13 mouse cellular contexts compared by ENCODE assay signal in genomic region chr16:35869656-35870055, GRCm38 (mm10). TPM values are rescaled to one million over a fixed set of nuclear protein-coding genes. Genes with fewer than 3 reads are reported as not detected.
DNase-seq lines count a peak whose midpoint lies in the region; ATAC-seq and TF ChIP-seq lines count a peak whose summit lies in the region.
"Had no signal": no experiment of that assay in that cellular context is flagged by ENCODE, and none has a peak within 500 bp of the region (broad histone marks: within the 10 kb centered on the region; RNA-seq: fewer than 3 reads in every experiment).

No protein-coding gene starts in this region.

- 67% methylated on average over 6 of the region's 6 CpGs for WGBS in kidney, embryonic 16.5 days
- 47% methylated on average over 6 of the region's 6 CpGs for WGBS in liver, embryonic 14.5 days (ENCODE audit: insufficient replicate concordance)
- 78% methylated on average over 6 of the region's 6 CpGs for WGBS in forebrain, embryonic 14.5 days
- WGBS in midbrain, embryonic 10.5 days: 77% methylated on average over 6 of the region's 6 CpGs

- TF ChIP-seq CTCF in ES-Bruce4 (IDR thresholded peaks at IDR 0.05; ENCODE audit: low read depth, low read length): no peak
- no peak for TF ChIP-seq CTCF in liver, embryonic 14.5 days (IDR thresholded peaks at IDR 0.05; ENCODE audit: low read depth)

- peaks cover 15% of the 10 kb centered on the region; the same call in 1 of the 2 replicates for H3K27me3 ChIP-seq in kidney, embryonic 16.5 days (ENCODE audit: insufficient read depth, low read length)
- H3K27me3 ChIP-seq in ES-Bruce4 (ENCODE audit: control insufficient read depth, insufficient read depth, low read length, poor library complexity, severe bottlenecking): no peaks in the 10 kb centered on the region
- peaks cover 14% of the 10 kb centered on the region for H3K27me3 ChIP-seq in liver, embryonic 14.5 days (ENCODE audit: control insufficient read depth, insufficient read depth, low read length)
- peaks cover 18% of the 10 kb centered on the region for H3K27me3 ChIP-seq in forebrain, embryonic 14.5 days (replicated peaks; ENCODE audit: control insufficient read depth, insufficient read depth, low read length)
- H3K27me3 ChIP-seq in midbrain, embryonic 10.5 days (ENCODE audit: low read depth, poor library complexity, severe bottlenecking): peaks cover 46% of the 10 kb centered on the region

- no peak for ATAC-seq in kidney, embryonic 16.5 days (ENCODE audit: low FRiP score, low TSS enrichment)
- peak; percentile 6 for ATAC-seq in CD4-positive, CD25-positive, alpha-beta regulatory T cell, adult 4 months
- no peak for ATAC-seq in liver, embryonic 14.5 days (ENCODE audit: insufficient read depth)
- ATAC-seq in forebrain, embryonic 14.5 days: no peak

- H3K4me3 ChIP-seq in kidney, embryonic 16.5 days (ENCODE audit: low read length): peak overlapping the region; percentile 26; the same call in 1 of the 2 replicates
- no peak overlapping the region for H3K4me3 ChIP-seq in ES-Bruce4 (ENCODE audit: low read depth, low read length)
- no peak overlapping the region for H3K4me3 ChIP-seq in liver, embryonic 14.5 days (ENCODE audit: insufficient read depth in 1 of 2, low read depth in 2 of 2, low read length in 2 of 2)
- H3K4me3 ChIP-seq in forebrain, embryonic 14.5 days (ENCODE audit: low read depth, low read length): no peak overlapping the region
- no peak overlapping the region for H3K4me3 ChIP-seq in midbrain, embryonic 10.5 days

- TF ChIP-seq POLR2A in ES-Bruce4 (IDR thresholded peaks at IDR 0.05; ENCODE audit: insufficient read depth, low read length): no peak

- no peak for TF ChIP-seq EP300 in ES-Bruce4 (IDR thresholded peaks at IDR 0.05; ENCODE audit: insufficient read depth, low read depth, low read length)
- TF ChIP-seq EP300 in liver, embryonic 14.5 days (IDR thresholded peaks at IDR 0.05; ENCODE audit: low read depth): no peak

- H3K9me3 ChIP-seq in kidney, embryonic 16.5 days (ENCODE audit: low read length): no peaks in the 10 kb centered on the region
- no peaks in the 10 kb centered on the region for H3K9me3 ChIP-seq in ES-Bruce4 (replicated peaks; ENCODE audit: control insufficient read depth, insufficient read depth, low read length, poor library complexity, severe bottlenecking)
- no peaks in the 10 kb centered on the region for H3K9me3 ChIP-seq in liver, embryonic 14.5 days (ENCODE audit: control insufficient read depth, low read length)
- H3K9me3 ChIP-seq in forebrain, embryonic 14.5 days (replicated peaks; ENCODE audit: control insufficient read depth, low read length): no peaks in the 10 kb centered on the region
- no peaks in the 10 kb centered on the region; the same call in 1 of the 2 replicates for H3K9me3 ChIP-seq in midbrain, embryonic 10.5 days (replicated peaks)

- no peak overlapping the region for H3K9ac ChIP-seq in kidney, embryonic 16.5 days (replicated peaks; ENCODE audit: low read length)
- no peak overlapping the region for H3K9ac ChIP-seq in ES-Bruce4 (ENCODE audit: low read depth, poor library complexity, severe bottlenecking)
- no peak overlapping the region; the same call in 1 of the 2 replicates for H3K9ac ChIP-seq in liver, embryonic 14.5 days (replicated peaks)
- H3K9ac ChIP-seq in forebrain, embryonic 14.5 days (ENCODE audit: low read length): no peak overlapping the region

- peak overlapping the region; percentile 59; the same call in 1 of the 2 replicates for H3K27ac ChIP-seq in kidney, embryonic 16.5 days (ENCODE audit: low read length)
- H3K27ac ChIP-seq in ES-Bruce4 (ENCODE audit: insufficient read depth, low read length): peak overlapping the region; percentile 93
- no peak overlapping the region for H3K27ac ChIP-seq in liver, embryonic 14.5 days
- no peak overlapping the region for H3K27ac ChIP-seq in forebrain, embryonic 14.5 days (ENCODE audit: low read depth, low read length)
- no peak overlapping the region for H3K27ac ChIP-seq in midbrain, embryonic 10.5 days (replicated peaks)

- H3K36me3 ChIP-seq in kidney, embryonic 16.5 days (ENCODE audit: insufficient read depth, low read length): no peaks in the 10 kb centered on the region
- H3K36me3 ChIP-seq in ES-Bruce4 (ENCODE audit: control insufficient read depth, insufficient read depth, low read length, poor library complexity, severe bottlenecking): no peaks in the 10 kb centered on the region
- no peaks in the 10 kb centered on the region for H3K36me3 ChIP-seq in liver, embryonic 14.5 days (replicated peaks; ENCODE audit: control insufficient read depth, insufficient read depth, low read depth)
- H3K36me3 ChIP-seq in forebrain, embryonic 14.5 days (ENCODE audit: control insufficient read depth, insufficient read depth, low read length): no peaks in the 10 kb centered on the region
- no peaks in the 10 kb centered on the region for H3K36me3 ChIP-seq in midbrain, embryonic 10.5 days

- H3K4me1 ChIP-seq in kidney, embryonic 16.5 days (ENCODE audit: insufficient read depth, low read length): peaks cover 6% of the 10 kb centered on the region; the same call in 1 of the 2 replicates
- H3K4me1 ChIP-seq in ES-Bruce4 (ENCODE audit: control insufficient read depth, insufficient read depth, low read length): peaks cover 10% of the 10 kb centered on the region
- H3K4me1 ChIP-seq in liver, embryonic 14.5 days (replicated peaks; ENCODE audit: control insufficient read depth in 2 of 2, insufficient read depth in 2 of 2, low read length in 1 of 2): peaks cover 6 to 14% of the 10 kb centered on the region in 2 experiments
- no peaks in the 10 kb centered on the region; the same call in 1 of the 2 replicates for H3K4me1 ChIP-seq in forebrain, embryonic 14.5 days (ENCODE audit: control insufficient read depth, insufficient read depth, low read length)
- peaks cover 19% of the 10 kb centered on the region for H3K4me1 ChIP-seq in midbrain, embryonic 10.5 days

- DNase-seq in kidney, adult 18-20 months: no peak
- DNase-seq in liver, embryonic 14.5 days (ENCODE audit: low read depth in 3 of 3, low spot score in 3 of 3): no peak
- no peak for DNase-seq in forebrain, embryonic 14.5 days (ENCODE audit: low spot score)
- DNase-seq in midbrain, embryonic 10.5 days (ENCODE audit: low spot score): no peak
- no peak for DNase-seq in left cerebral cortex, adult 18-20 months (ENCODE audit: low spot score in 2 of 2)
- DNase-seq: cerebellum, adult 11 months; embryo, embryonic 11 days; left cerebral cortex, postnatal 4 days; right cerebral cortex, postnatal 4 days had no signal

- H3K4me2 ChIP-seq in kidney, embryonic 16.5 days (replicated peaks; ENCODE audit: low read depth, low read length): peak overlapping the region; percentile 24; the same call in 1 of the 2 replicates
- H3K4me2 ChIP-seq in liver, embryonic 14.5 days (ENCODE audit: low read depth): peak overlapping the region; percentile 36
- H3K4me2 ChIP-seq in forebrain, embryonic 14.5 days (ENCODE audit: low read length): no peak overlapping the region
- H3K4me2 ChIP-seq: midbrain, embryonic 11.5 days had no signal

RNA-seq across cellular contexts. Expression of gene Parp14, which starts 1.7 kb away (rescaled TPM):
- 1.3 and 1.4 TPM in 2 replicates for polyA plus RNA-seq in kidney, embryonic 16.5 days (2015; fragmentation: Nextera tagmentation; extraction: Ambion mirVana)
- polyA plus RNA-seq in CD4-positive, CD25-positive, alpha-beta regulatory T cell, adult 4 months (2017; shearing (Covaris generic)): 10 to 100 TPM; 47.4 to 58.6 TPM
- polyA plus RNA-seq in ES-Bruce4 (2011; ENCODE audit: insufficient read depth, insufficient read length, low read depth, missing spikeins): 5.4 and 5.7 TPM in 2 replicates
- 0.65 and 1.1 TPM in 2 replicates for polyA plus RNA-seq in liver, embryonic 14.5 days (2012; rRNA removed)
- 0.88 and 0.97 TPM in 2 replicates for polyA plus RNA-seq in liver, embryonic 14.5 days (2014; fragmentation: Nextera tagmentation; extraction: Ambion mirVana)
- polyA plus RNA-seq in forebrain, embryonic 14.5 days (2014; fragmentation: Nextera tagmentation; extraction: Ambion mirVana): 0.16 and 0.25 TPM in 2 replicates
- polyA plus RNA-seq in midbrain, embryonic 10.5 days (2016; fragmentation: Nextera tagmentation; extraction: Ambion mirVana): 0.16 and 0.32 TPM in 2 replicates
- 1 to 10 TPM; 1.4 to 2.0 TPM for total RNA-seq in left cerebral cortex, adult 18-20 months (2021)

Comparison
In these comparisons a context has a peak if more than half of its experiments do, and no peak if none do; other contexts are left out.
1. H3K27ac ChIP-seq: peak in kidney, embryonic 16.5 days (single experiment) and ES-Bruce4 (single experiment); none in liver, embryonic 14.5 days (single experiment), forebrain, embryonic 14.5 days (single experiment) and midbrain, embryonic 10.5 days (single experiment).